Comparison of ENCODE assay signal across 32 mouse cellular contexts in genomic region chr11:46889093-46889492, GRCm38 (mm10).
"Had no signal": no experiment of that assay in that cellular context is flagged by ENCODE, and none has a peak within 500 bp of the region (broad histone marks: within the 10 kb centered on the region; RNA-seq: fewer than 3 reads in every experiment).

No protein-coding gene starts in this region.

- H3K4me3 ChIP-seq: heart, adult 2 months; heart, embryonic 10.5 days; heart, embryonic 12.5 days; heart, embryonic 13.5 days; heart, embryonic 15.5 days; hindbrain, embryonic 10.5 days; hindbrain, embryonic 12.5 days; hindbrain, embryonic 13.5 days; hindbrain, embryonic 15.5 days; intestine, embryonic 15.5 days; layer of hippocampus, adult 2 months; left cerebral cortex, adult 2 months had no signal

- H3K4me2 ChIP-seq: heart, embryonic 11.5 days; heart, embryonic 12.5 days; heart, embryonic 13.5 days; heart, embryonic 15.5 days; hindbrain, embryonic 12.5 days; hindbrain, embryonic 13.5 days; hindbrain, embryonic 14.5 days; hindbrain, embryonic 15.5 days; intestine, embryonic 15.5 days had no signal

- H3K36me3 ChIP-seq: heart, embryonic 10.5 days; heart, embryonic 12.5 days; heart, embryonic 13.5 days; heart, embryonic 15.5 days; hindbrain, embryonic 10.5 days; hindbrain, embryonic 12.5 days; hindbrain, embryonic 13.5 days; hindbrain, embryonic 15.5 days; intestine, embryonic 15.5 days had no signal

- H3K9ac ChIP-seq: heart, embryonic 12.5 days; heart, embryonic 13.5 days; heart, embryonic 15.5 days; hindbrain, embryonic 12.5 days; hindbrain, embryonic 13.5 days; hindbrain, embryonic 14.5 days; hindbrain, embryonic 15.5 days; intestine, embryonic 15.5 days had no signal

- H3K4me1 ChIP-seq: heart, embryonic 10.5 days; heart, embryonic 12.5 days; heart, embryonic 13.5 days; heart, embryonic 15.5 days; hindbrain, embryonic 10.5 days; hindbrain, embryonic 12.5 days; hindbrain, embryonic 13.5 days; hindbrain, embryonic 15.5 days; intestine, embryonic 15.5 days had no signal

- H3K27ac ChIP-seq: heart, adult 2 months; heart, embryonic 10.5 days; heart, embryonic 13.5 days; heart, embryonic 15.5 days; hindbrain, embryonic 10.5 days; hindbrain, embryonic 12.5 days; hindbrain, embryonic 13.5 days; hindbrain, embryonic 14.5 days; hindbrain, embryonic 15.5 days; hindbrain, postnatal 0 days; intestine, embryonic 15.5 days; layer of hippocampus, adult 2 months; left cerebral cortex, adult 2 months had no signal

- H3K27me3 ChIP-seq: heart, embryonic 12.5 days; heart, embryonic 13.5 days; heart, embryonic 15.5 days; hindbrain, embryonic 12.5 days; hindbrain, embryonic 13.5 days; hindbrain, embryonic 15.5 days; intestine, embryonic 15.5 days had no signal

- DNase-seq: heart, adult 18-20 months; heart, adult 2 months; heart, postnatal 10 days; heart, postnatal 14 days; heart, postnatal 36 days; heart, postnatal 4 days; kidney, adult 18-20 months; kidney, adult 8-10 months; kidney, postnatal 14 days; kidney, postnatal 25 days; kidney, postnatal 36 days; kidney, postnatal 4 days; layer of hippocampus, adult 9-11 months; layer of hippocampus, postnatal 36 days had no signal

- ATAC-seq: hindbrain, embryonic 16.5 days; hindbrain, postnatal 0 days; inflammation-experienced regulatory T-cells, adult 6 months; intestine, embryonic 15.5 days; intestine, embryonic 16.5 days; intestine, postnatal 0 days had no signal

- H3K9me3 ChIP-seq: heart, embryonic 10.5 days; heart, embryonic 12.5 days; heart, embryonic 13.5 days; heart, embryonic 15.5 days; hindbrain, embryonic 10.5 days; hindbrain, embryonic 12.5 days; hindbrain, embryonic 13.5 days; hindbrain, embryonic 15.5 days; intestine, embryonic 15.5 days had no signal
